Mouse (Mus musculus) liver, embryonic 16.5 days (tissue): Measurements from ENCODE around the gene Utp18. TPM values are rescaled to one million over a fixed set of nuclear protein-coding genes. Genes with fewer than 3 reads are reported as not detected.

Experiments used
- ATAC-seq: fragments of 200-750 bp; cut with Nextera tagmentation; 2 replicates; pipeline ENCODE4 v1.8.0; 2017; ENCODE audit warnings: low read depth, mild to moderate bottlenecking, moderate number of reproducible peaks, moderate library complexity
- H3K27ac ChIP-seq: fragments of 300-500 bp; sonication (generic); 2 replicates; pipeline ENCODE4 v1.5.1; 2014; ENCODE audit warnings: mild to moderate bottlenecking, low read length
- H3K27me3 ChIP-seq: fragments of 300-500 bp; sonication (generic); 2 replicates; pipeline ENCODE4 v1.6.1; 2014; ENCODE audit warnings: low read depth, low read length, mixed read lengths; ENCODE audit not compliant: control insufficient read depth, insufficient read depth
- H3K36me3 ChIP-seq: fragments of 300-500 bp; sonication (generic); 2 replicates; pipeline ENCODE4 v1.6.1; 2014; ENCODE audit warnings: mild to moderate bottlenecking; ENCODE audit not compliant: control insufficient read depth, insufficient read depth
- H3K4me1 ChIP-seq: fragments of 300-500 bp; sonication (generic); 2 replicates; pipeline ENCODE4 v1.6.1; 2014; ENCODE audit warnings: low read depth, low read length, mixed read lengths; ENCODE audit not compliant: control insufficient read depth
- H3K4me2 ChIP-seq: fragments of 300-500 bp; sonication (generic); 2 replicates; pipeline ENCODE4 v1.6.1; 2014; ENCODE audit warnings: low read depth, low read length, mixed read lengths
- H3K4me3 ChIP-seq: fragments of 300-500 bp; sonication (generic); 2 replicates; pipeline ENCODE4 v1.5.1; 2014; ENCODE audit warnings: low read depth, mild to moderate bottlenecking, low read length
- H3K9ac ChIP-seq: fragments of 300-500 bp; sonication (generic); 2 replicates; pipeline ENCODE4 v1.6.1; 2014; ENCODE audit warnings: low read depth, low read length
- H3K9me3 ChIP-seq: fragments of 300-500 bp; sonication (generic); replicated peaks from 2 replicates; pipeline ENCODE4 v1.6.1; 2016; ENCODE audit warnings: low read length; ENCODE audit not compliant: control insufficient read depth
- WGBS: fragments of 180-500 bp; shearing (Covaris S2); extraction: QIAGEN DNeasy Blood & Tissue Kit; methylation state at CpG from one replicate; pipeline ENCODE4 v1.1.7; 2014; ENCODE audit not compliant: insufficient replicate concordance; 5-methylcytosine and 5-hydroxymethylcytosine counted together
- polyA plus RNA-seq: library from polyadenylated mRNA; unstranded; fragments of >200 nt; fragmentation: Nextera tagmentation; extraction: Ambion mirVana; gene quantifications from 2 replicates; pipeline ENCODE4 v1.2.1, GENCODE M21; 2015

Gene Utp18
- polyA plus RNA-seq, 1 experiment from 2014 or later, result 9.4 TPM

DNA sequence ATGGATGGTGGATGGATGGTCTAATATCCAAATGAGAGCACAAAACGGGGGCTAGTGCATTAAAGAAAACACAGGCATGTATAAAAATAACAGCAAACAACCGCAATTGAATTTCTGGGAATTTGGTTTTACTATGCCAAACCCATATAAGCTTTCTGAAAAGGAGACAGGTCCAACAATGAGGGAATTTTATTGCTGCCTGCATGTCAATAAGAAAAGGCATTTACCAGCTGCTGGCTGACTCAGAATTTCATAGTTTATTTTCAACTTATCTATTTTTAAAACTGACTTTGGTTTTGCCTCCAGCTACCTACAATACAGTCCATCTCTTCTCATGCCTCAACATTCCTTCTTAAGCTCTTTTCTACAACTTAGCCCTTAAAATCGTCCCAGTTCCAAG lies 33.0 kb downstream of the Utp18 start:
- Histone ChIP-seq H3K4me1 (no peaks in the 10 kb centered on the region; the same call in 1 of the 2 replicates), H3K27me3 (no peaks in the 10 kb centered on the region), H3K9me3 (no peaks in the 10 kb centered on the region), H3K9ac (no peak overlapping the region), H3K4me2 (no peak overlapping the region), H3K27ac (no peak overlapping the region), H3K36me3 (no peaks in the 10 kb centered on the region), H3K4me3 (no peak overlapping the region)
- no peak for ATAC-seq
- WGBS, result 64% methylated on average over 3 of the region's 3 CpGs

DNA sequence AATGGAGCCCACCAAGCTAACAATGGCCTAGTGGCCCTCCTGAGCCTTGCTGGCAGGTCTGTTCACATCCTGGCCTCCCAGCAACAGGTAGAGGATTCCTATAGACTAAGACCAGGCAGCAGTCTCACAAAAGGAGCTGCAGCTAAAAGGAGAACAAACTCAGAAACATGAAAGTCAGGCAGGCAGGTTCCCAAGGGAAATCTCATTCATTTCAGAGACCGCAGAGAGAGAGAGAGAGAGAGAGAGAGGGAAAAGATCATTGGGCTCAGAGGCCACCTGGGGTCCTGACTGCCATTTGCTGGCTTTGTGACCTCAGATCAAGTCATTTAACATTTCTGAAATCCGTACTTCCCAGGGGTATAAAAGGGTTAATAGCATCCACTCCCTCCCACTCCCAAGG lies 38.2 kb downstream of the Utp18 start:
- WGBS, result 47% methylated on average over 2 of the region's 2 CpGs
- Histone ChIP-seq H3K9me3 (no peaks in the 10 kb centered on the region), H3K27me3 (no peaks in the 10 kb centered on the region), H3K4me1 (no peaks in the 10 kb centered on the region), H3K4me3 (no peak overlapping the region), H3K36me3 (no peaks in the 10 kb centered on the region), H3K9ac (no peak overlapping the region), H3K27ac (no peak overlapping the region), H3K4me2 (no peak overlapping the region)
- ATAC-seq, result no peak

DNA sequence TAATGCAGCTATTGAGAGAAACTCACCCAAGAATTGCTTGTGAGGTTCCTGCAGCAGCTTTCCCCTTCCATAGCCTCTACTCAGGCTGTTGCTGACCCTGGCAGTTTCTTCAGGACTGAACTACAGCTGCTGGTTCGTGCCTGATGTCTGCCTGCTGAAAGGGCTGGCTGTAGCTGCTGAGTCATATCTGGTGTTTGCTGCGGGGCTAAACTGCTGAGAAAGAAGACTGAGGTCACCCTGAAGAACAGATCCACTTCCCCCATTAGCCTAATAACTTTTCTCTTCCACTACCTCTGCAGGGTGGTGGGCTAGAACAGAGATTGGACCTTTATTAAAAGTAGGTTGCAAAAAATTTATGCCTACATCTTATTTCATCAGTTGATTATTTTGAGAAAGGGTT lies 49.8 kb downstream of the Utp18 start:
- Histone ChIP-seq H3K4me3 (no peak overlapping the region), H3K36me3 (no peaks in the 10 kb centered on the region), H3K9ac (no peak overlapping the region), H3K27me3 (no peaks in the 10 kb centered on the region), H3K4me2 (no peak overlapping the region), H3K27ac (no peak overlapping the region), H3K4me1 (no peaks in the 10 kb centered on the region), H3K9me3 (no peaks in the 10 kb centered on the region)
- ATAC-seq, result no peak
- WGBS, result 9% methylated on average over 2 of the region's 2 CpGs

DNA sequence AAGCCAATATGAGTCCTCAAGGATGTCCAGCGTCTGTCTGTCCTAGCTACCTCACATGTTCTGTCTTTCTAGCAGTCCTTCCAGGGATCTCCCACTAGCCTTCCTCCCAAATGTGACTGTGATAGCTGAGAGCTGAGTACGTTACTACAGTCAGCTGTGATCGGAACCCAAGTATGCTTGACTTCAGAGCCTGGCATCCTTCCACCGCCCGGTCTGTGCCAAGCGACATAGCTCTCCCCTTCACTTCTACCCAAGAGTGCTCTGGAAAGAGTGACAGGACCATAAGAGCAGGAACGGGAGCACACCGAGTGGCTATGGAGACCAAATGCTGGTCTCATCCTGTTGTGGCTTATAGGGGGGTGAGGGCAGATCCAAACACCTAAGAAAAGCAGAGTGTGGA lies 55.6 kb downstream of the Utp18 start:
- Histone ChIP-seq H3K9me3 (no peaks in the 10 kb centered on the region), H3K9ac (no peak overlapping the region), H3K4me1 (no peaks in the 10 kb centered on the region), H3K4me2 (no peak overlapping the region), H3K36me3 (no peaks in the 10 kb centered on the region), H3K27ac (no peak overlapping the region), H3K4me3 (no peak overlapping the region), H3K27me3 (no peaks in the 10 kb centered on the region)
- 82% methylated on average over 8 of the region's 8 CpGs for WGBS
- ATAC-seq, result no peak

DNA sequence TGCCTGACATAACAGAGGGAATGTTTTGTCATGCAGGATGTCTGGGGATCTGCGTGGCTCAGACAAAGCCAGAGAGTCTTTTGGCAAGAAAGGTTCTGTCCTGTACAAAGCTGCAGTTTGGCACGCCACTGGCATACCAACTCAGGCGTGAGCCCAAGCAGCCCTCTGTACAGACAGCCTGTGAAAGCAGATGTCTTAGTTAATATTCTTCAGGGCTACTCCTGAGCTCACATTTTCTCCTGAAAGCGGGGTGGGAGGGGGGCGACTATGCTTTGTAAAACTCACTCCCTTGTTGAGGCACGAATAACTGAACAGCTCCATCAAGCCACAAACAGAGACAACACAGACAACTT lies 56.3 kb downstream of the Utp18 start:
- 69% methylated on average over 6 of the region's 6 CpGs for WGBS
- Histone ChIP-seq H3K9me3 (no peaks in the 10 kb centered on the region), H3K4me2 (no peak overlapping the region), H3K36me3 (no peaks in the 10 kb centered on the region), H3K27ac (no peak overlapping the region), H3K9ac (no peak overlapping the region), H3K4me1 (no peaks in the 10 kb centered on the region), H3K27me3 (no peaks in the 10 kb centered on the region), H3K4me3 (no peak overlapping the region)
- no peak for ATAC-seq

DNA sequence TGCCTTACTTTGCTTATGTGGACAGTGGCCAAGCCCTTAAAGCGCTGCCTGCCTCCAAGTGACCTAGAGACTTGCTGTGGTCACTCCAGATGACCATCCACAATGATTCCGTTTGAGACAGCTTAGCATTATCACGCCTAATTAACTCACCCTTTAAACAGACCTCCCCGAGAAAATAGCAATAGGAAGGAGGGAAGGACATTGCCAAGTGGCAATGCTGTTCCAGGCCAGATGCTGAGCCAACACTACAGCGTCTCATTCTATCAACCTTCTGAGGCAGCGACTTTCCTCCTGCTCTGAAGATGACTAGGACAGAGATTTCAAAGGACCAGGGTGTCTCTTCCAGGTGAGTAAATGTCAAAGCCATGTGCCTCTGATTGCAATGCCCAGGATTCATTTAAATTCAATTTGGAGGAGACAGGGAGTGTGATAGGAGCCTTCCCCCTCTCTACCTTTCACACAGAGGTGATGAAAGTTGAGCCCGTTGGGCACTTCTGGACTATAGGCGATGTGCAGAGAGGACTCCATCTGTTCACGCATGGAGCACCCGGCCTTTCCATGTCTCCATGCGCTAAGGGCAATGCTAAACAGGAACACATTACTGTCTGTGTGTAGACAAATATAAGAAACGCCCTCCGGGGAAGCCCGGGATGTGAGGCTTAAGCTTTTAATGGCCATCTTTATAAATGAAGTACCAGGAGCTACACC lies 56.8 kb downstream of the Utp18 start:
- no peak overlapping the region for H3K27ac ChIP-seq
- H3K36me3 ChIP-seq, result no peaks in the 10 kb centered on the region
- no peak overlapping the region for H3K4me3 ChIP-seq
- H3K4me2 ChIP-seq, result no peak overlapping the region
- WGBS, result 70% methylated on average over 14 of the region's 14 CpGs
- H3K27me3 ChIP-seq, result no peaks in the 10 kb centered on the region
- no peak overlapping the region for H3K9ac ChIP-seq
- H3K4me1 ChIP-seq, result no peaks in the 10 kb centered on the region
- no peaks in the 10 kb centered on the region for H3K9me3 ChIP-seq
- no peak for ATAC-seq

DNA sequence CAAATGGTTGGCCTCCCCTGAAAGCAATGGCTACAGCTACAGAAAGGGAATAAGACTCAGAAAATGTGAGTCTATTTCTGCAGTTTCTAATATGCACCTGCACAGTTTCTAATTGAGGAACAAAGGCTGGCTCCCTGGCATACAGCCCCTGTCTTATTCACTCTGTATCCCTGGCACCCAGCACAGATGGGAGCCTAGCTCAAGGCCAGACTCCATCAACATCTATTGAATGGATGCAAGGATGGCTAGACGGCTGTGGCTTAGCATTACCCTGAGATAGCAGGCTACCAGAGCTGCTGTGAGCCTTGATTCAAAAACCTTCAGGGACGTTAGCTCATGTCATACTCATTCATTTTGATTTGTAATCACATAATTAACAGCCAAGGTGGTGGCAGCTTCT lies 63.3 kb downstream of the Utp18 start:
- no peak overlapping the region for H3K27ac ChIP-seq
- H3K36me3 ChIP-seq, result no peaks in the 10 kb centered on the region
- no peaks in the 10 kb centered on the region for H3K4me1 ChIP-seq
- H3K9me3 ChIP-seq, result no peaks in the 10 kb centered on the region
- H3K4me3 ChIP-seq, result no peak overlapping the region
- WGBS, result 46% methylated on average over 2 of the region's 2 CpGs
- no peak overlapping the region for H3K4me2 ChIP-seq
- no peaks in the 10 kb centered on the region for H3K27me3 ChIP-seq
- H3K9ac ChIP-seq, result no peak overlapping the region
- no peak for ATAC-seq

DNA sequence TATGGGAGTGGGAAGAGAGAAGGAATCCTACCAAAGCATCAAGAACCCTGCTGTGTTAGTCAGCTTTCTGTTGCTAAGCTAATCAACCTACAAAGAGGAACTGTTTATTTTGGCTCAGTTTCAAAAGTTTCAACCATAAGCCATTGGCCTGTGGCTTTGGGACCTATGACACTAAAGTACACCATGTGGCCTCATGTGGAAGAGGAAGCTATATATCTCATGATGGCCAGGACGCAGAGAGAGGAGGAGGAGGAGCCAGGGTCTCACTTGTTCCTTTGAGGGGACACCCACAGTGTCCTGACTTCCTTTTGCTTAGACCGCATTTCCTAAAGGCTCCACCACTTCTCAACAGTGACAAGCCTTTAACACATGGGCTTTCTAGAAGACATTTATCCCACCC lies 64.0 kb downstream of the Utp18 start:
- Histone ChIP-seq H3K27me3 (no peaks in the 10 kb centered on the region), H3K4me2 (no peak overlapping the region), H3K4me3 (no peak overlapping the region), H3K36me3 (no peaks in the 10 kb centered on the region), H3K4me1 (no peaks in the 10 kb centered on the region), H3K9ac (no peak overlapping the region), H3K27ac (0 out of 2 replicates have a peak overlapping the region, but pooled peaks have one; percentile 7), H3K9me3 (no peaks in the 10 kb centered on the region)
- 5% methylated on average over 2 of the region's 2 CpGs for WGBS
- peak; percentile 69 for ATAC-seq

DNA sequence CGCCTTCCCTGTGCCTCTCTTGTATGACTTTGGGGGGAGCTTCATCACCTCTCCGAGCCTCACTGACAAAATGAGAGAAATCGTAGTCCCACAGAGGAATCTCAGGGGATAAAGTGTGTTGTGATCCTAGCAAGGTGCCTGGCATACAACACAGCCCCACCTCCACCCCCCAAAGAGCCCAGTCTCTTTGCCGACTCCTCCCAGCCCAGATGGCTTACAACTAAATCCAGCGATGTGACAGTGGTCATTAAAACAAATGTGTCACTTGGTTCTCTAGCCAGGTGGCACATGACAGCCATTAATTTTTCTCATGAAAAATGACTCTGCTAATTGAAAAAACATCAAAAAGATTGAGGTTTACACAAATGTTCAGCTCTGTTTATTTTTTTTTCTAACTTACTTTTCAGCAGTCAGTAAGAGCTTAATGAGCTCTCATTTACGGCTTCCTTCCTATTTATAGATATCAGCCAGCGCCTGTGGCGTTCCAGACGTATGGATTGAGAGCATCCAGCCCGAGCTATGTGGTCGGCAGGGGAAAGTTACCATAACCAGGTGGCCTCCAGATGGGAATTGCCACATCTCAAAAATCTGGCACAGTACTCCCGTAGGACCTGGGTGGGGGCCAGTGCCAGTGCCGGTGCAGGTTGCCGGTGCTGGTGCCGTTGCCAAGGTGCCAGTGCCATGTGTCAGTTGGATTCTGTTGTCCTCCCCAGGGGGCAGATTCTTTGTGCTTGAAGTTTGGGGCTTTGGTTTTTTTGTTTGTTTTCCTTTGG lies 67.4 kb downstream of the Utp18 start:
- Histone ChIP-seq H3K9me3 (no peaks in the 10 kb centered on the region), H3K36me3 (no peaks in the 10 kb centered on the region), H3K4me3 (no peak overlapping the region), H3K4me1 (no peaks in the 10 kb centered on the region), H3K4me2 (no peak overlapping the region), H3K9ac (no peak overlapping the region), H3K27ac (no peak overlapping the region), H3K27me3 (no peaks in the 10 kb centered on the region)
- WGBS, result 51% methylated on average over 15 of the region's 15 CpGs
- no peak for ATAC-seq
